12 mouse cellular contexts compared by ENCODE assay signal in the genomic region with DNA sequence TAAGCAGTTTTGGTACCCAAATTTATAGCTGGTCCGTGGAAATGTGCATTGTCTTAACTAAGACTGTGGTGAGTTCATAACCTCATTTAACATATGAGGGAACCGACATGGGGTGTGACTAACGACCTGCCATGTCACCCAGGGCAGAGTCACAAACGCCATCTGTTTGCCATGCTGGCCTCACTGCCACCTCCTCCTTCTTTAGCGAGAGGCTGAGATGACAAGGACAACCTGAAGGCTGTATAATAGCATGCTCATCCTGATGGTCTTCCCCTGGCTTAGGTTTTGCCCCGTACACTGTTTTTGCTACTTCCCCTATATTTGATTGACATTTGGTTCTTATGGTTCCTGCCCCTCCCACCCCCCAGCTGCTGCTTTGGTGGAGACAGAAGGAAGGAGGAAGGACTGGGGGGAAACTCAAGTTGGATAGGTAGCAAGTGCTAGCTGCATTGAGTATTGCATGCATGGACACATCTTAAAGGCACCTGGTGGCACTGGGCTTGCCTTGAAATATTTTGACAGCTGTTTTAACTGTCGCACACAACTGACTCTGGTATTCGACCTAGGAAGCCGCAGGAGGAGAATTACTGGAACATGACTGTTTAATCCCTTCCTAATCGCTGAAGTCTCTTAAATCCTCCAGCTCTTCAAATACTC. TPM values are rescaled to one million over a fixed set of nuclear protein-coding genes. Genes with fewer than 3 reads are reported as not detected.
A peak's percentile ranks its signal among the peaks of the same experiment; 100 is the strongest.
DNase-seq lines count a peak whose midpoint lies in the region; ATAC-seq and TF ChIP-seq lines count a peak whose summit lies in the region.
"Had no signal": no experiment of that assay in that cellular context is flagged by ENCODE, and none has a peak within 500 bp of the region (broad histone marks: within the 10 kb centered on the region; RNA-seq: fewer than 3 reads in every experiment).

No protein-coding gene starts in this region.

- H3K27me3 ChIP-seq in C2C12 (ENCODE audit: control insufficient read depth, insufficient read depth, insufficient read length) = no peaks in the 10 kb centered on the region

- TF ChIP-seq CTCF in C2C12 (IDR thresholded peaks at IDR 0.05; ENCODE audit: control insufficient read depth, insufficient read depth, insufficient read length) = no peak

- H3K79me3 ChIP-seq in C2C12 (ENCODE audit: low read depth) = no peaks in the 10 kb centered on the region

- ATAC-seq in megakaryocyte, adult 5-6 weeks (ENCODE audit: poor library complexity, severe bottlenecking) = peak; percentile 86

- no peak overlapping the region for H3ac ChIP-seq in C2C12 (ENCODE audit: control insufficient read depth, insufficient read length, low read depth)

- peak; percentile 12 for DNase-seq in embryo, embryonic 10 days (ENCODE audit: low spot score)
- no peak for DNase-seq in embryo, embryonic 11 days
- DNase-seq in cerebellum, postnatal 36 days = peak; percentile 46 to 49
- DNase-seq in lung, postnatal 10 days = no peak
- DNase-seq in adrenal gland, adult 2 months = no peak
- DNase-seq in frontal cortex, postnatal 14 days (ENCODE audit: low spot score in 2 of 2) = no peak
- DNase-seq: gastrocnemius, postnatal 25 days; lung, postnatal 36 days had no signal

- no peaks in the 10 kb centered on the region for H3K79me2 ChIP-seq in C2C12 (ENCODE audit: control insufficient read depth, insufficient read depth)

- no peak overlapping the region for H3K4me3 ChIP-seq in C2C12 (ENCODE audit: insufficient read depth, poor library complexity, severe bottlenecking)

- no peaks in the 10 kb centered on the region for H3K36me3 ChIP-seq in C2C12 (ENCODE audit: control insufficient read depth, insufficient read depth)

TF ChIP-seq in C2C12, 6 proteins besides CTCF, POLR2A, EP300 and RAD21:
- TF ChIP-seq MYOD1 (IDR thresholded peaks at IDR 0.05; ENCODE audit: control insufficient read depth, insufficient read length, low read depth) (peak; percentile 34), USF1 (IDR thresholded peaks at IDR 0.05; ENCODE audit: low read depth) (no peak)

RNA-seq across cellular contexts. Expression of a gene that starts 17.2 kb away (rescaled TPM):
- not detected for polyA plus RNA-seq in C2C12 (2012; fragmentation: generic; extraction: Trizol)
- not detected in 2 replicates for total RNA-seq in megakaryocyte, adult 5-6 weeks (2015)
- total RNA-seq in megakaryocyte, adult 5-6 weeks (2017) = not detected in 2 replicates
- not detected for total RNA-seq in adrenal gland, adult 2 months (2021)
- polyA plus RNA-seq in adrenal gland, adult 2 months (2012; rRNA removed) = not detected in 2 replicates
- total RNA-seq: gastrocnemius, postnatal 25 days; left cerebral cortex, postnatal 25 days had no signal
- polyA plus RNA-seq: intestine, embryonic 14.5 days had no signal

Comparison
In these comparisons a context has a peak if more than half of its experiments do, and no peak if none do; other contexts are left out.
1. DNase-seq: peak in embryo, embryonic 10 days (single experiment) and cerebellum, postnatal 36 days (2 of 2); none in embryo, embryonic 11 days (single experiment), lung, postnatal 10 days (single experiment), adrenal gland, adult 2 months (single experiment) and frontal cortex, postnatal 14 days (0 of 2).